Mouse (Mus musculus) heart, adult 18-20 months (tissue): ENCODE results near the gene Bcas1. TPM values are rescaled to one million over a fixed set of nuclear protein-coding genes. Genes with fewer than 3 reads are reported as not detected.

Experiments
- DNase-seq, 2 experiments: peaks; one replicate each; pipeline ENCODE4 v3.0.0; 2021 to 2022; ENCODE audit warnings: mixed read lengths in 1 of 2
- total RNA-seq, 2 experiments: library from RNA; stranded (reverse); gene quantifications; 2 replicates each; pipeline ENCODE4 v1.2.3; 2021

Gene Bcas1
- total RNA-seq, 2 experiments from 2014 or later = 0.25 to 0.87 TPM

GRCm38 (mm10) chr2:170418748-170419147 is 8.9 kb downstream of the Bcas1 start:
- DNase-seq = no peak

DNA sequence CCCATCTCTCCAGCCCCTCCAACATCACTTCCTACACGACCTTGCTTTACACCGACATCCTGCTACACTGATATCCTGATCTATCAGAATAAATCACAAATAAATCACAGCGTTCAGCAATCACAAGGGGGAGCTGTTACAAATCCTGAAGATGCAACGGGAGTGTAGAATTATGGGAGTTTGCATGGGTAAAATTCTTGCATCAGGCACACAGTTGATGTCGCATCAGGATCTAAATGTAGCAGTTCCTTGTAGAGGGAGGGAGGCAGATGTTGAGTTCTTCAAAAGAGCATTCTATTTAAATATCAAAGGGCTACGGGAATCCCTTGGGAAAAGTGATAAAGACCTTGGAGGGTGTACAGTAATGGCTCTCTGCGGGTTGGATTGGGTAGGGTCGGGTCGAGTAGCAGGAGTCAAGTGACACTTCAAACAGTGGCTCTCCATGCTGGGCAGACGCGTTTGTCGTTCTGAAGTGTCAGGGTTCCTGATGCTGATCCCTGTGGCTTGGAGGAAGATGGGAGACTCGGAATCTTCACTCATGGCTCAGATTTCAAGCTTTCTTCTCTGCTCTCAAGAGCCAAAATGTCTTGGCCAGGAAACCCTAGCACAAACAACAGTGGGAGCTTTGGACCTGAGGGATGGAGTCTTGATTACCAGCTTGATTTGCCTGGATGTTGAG is 16.0 kb downstream of the Bcas1 start:
- DNase-seq = no peak

DNA sequence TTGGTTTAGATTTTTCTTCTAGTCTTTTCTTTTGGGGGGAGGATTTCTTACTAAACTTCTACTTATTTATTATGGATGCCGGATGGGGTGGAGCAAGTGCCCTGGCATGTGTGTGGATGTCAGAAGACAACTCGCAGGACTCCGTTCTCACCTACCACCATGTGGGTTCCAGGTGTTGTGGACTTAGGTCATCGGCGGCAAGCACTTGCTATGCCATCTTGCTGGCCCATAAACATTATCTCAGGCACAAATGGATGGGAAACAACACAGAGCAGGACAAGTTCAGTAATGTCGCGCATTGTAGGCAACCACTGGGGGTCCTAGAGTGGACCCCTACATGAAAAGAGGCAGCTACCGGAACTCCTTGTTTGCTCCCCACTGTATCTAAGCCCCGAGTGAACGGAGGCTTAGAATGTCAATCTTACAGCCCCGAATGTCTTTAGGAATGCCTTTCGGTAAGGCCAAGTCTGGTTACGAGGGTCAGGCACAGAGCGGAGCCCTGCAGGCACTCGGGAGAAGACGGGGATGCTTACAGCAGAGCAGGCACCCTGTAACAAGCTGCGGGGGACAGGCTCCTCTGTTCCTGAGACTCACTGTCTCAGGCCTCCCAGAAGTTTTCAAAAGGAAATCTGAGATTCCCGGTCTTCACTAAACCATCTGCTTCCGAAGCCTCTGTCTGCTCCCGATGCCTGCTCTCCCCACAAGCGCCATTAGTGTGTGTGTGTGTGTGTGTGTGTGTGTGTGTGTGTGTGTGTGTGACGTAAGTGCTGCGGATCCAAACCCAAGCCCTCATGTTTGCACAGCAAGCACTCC is 16.8 kb downstream of the Bcas1 start:
- DNase-seq = no peak

DNA sequence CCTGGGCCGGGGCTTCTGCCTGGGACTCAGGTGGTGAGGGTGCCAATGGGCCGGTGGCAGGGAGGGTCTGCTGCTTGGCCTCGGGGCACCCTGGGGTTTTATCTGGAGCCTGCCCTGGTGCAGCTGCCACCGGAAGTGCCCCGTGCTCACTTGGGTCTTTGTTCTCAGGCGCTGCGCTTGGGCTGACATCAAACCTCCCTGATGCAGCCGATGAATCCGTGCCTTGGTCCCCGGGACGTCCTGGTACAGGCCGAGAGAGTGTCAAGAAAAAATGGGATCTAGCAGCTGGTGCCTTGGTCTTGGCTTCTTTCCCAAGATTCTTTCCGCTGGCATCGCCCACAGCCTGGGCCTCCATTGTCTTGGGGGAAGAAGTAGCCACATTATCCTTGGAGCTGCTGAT is 21.2 kb downstream of the Bcas1 start:
- no peak for DNase-seq

DNA sequence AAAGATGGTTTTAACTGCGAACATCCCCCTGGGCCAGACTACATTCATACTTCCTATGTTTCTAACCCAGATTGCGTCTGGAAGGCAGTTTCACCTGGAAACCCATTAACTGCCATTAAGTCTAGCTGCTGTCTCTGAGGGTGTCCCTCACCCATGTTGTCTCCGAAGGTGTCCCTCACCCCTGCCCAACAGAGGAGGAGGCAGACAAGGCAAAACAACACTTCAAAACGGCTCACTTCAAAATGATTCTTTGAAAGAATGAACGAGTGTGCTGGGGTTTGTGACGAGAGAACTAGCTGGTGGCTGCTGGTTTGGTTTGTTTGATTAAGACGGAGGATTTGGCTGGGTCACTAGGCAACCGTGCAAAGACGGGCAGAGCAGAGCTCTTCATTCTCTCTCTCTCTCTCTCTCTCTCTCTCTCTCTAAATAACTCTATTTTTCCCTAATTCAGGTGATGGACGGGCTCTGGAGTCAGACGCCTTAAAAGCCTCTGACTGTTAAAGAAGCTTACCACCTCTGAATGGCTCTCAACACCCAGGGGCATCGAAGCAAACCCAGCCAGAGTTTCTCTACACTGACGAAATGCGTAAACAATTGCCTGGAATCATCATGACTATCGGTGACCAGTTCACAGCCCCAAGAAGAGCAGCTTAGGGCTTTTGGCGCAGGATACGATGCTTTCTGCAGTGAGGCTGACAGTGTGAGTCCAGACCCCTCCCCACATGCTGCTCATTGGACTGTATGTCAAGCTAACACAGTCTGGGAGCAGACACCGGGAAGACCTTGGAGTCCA is 22.7 kb downstream of the Bcas1 start:
- DNase-seq = no peak

DNA sequence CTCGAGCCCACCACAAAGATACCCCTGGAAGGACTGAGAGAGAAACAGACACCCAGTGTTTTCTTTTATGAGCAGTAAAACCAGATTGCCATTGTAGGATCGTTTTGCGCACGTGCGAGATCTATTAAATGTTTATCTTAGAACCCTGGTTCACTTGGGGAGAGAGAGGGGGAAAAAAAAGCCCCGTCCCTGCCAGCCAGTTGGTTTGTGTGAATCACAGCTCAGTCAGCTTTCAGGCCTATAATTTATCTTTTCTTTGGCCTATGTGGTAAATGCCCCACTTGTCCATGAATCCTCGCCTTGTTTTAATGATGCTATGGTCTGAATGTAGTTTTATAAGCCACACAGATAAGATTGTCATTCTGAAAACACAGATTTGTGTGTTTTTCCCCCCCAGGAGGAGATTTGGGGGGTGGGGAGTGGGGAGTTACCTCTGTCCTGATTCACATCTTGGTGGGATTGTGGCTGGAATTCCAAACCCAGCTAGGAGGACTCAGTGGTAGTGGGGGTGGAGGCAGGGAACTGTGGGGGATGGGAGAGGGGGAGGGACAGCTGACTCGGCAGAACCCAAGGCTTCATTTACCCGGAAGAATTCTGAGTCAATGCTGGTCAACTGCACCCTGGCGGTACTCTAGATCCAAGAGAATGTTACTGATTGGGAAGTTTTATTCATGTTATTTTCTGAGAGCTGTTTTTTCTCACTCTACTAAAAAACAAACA is 23.8 kb downstream of the Bcas1 start:
- no peak for DNase-seq

- DNase-seq = peak; percentile 72 to 88
Observed at GRCm38 (mm10) chr2:170401211-170401799, 26.3 kb downstream of the Bcas1 start.

DNA sequence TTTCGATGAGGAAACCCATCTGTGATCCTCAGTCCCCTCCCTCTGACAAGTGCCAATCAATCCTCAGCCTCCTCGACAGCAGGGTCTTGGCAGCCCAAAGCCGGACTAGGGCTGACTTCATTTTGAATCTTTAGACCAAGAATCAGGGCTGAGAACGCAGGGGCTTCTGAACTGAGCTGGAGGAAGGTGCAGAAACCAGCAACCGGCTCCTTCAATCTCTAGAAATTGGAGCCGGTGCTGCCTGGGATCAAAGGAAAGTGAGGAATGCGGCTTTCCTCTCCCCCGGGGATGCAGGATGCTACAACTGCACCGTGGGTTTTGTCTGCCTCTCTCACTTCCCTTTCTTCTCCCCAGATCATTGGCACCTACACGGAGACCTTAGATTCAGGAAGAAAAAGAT is 27.0 kb downstream of the Bcas1 start:
- no peak for DNase-seq

DNA sequence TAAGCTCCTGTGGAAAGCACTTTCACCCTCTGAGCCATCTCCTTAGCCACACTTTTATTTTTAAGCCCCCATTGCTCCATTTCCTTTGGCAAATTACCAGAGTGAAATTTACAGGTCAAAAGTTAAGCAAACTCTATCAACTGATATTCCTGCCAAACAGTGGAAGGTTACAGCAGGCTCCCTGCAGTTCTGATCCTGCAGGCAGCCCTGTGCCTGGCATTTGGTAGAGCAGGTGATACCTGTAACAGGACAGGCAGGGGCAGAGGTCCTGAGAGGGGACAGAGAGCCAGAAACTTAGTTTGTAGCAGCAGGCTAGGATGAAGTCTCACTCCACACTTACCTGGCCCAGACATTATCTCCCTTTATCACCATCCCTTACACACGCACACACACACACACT is 35.7 kb downstream of the Bcas1 start:
- no peak for DNase-seq

DNA sequence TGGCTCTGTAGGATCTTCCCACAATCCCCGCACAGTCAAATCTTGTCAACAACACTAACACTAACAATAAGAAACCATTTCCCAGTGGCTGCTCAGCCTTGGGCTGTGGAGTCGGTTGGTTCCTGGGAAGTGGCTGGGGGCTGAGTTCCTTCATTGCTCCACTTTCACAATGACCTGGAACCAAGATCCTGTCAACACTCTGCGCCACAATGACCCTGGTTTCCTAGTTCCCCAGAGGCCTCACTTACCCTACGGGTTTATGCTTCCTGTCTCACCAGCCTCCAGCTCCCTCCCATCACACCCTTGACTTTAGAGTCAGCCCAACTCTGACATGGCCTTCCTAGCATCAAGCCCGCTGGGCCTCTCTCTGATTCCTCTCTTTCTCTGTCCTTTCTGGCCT is 39.3 kb downstream of the Bcas1 start:
- no peak for DNase-seq

DNA sequence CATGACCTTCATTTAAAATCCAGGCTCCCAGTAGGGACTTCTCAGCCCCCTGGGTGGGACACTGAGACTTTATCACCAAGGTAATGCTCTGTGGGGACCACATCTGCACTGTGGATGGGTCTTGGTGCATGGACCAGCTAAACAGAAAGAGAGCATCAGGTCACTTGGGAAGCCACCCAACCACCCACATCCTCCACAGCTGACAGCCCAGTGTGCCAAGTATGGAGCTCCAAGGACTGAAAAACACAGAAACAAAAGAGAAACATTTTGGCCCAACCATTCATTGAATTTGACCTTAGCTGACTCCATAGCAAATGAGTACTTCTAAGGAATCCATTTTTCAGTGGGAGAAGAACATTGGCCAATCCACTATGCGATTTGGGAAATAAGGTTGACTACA is 42.1 kb downstream of the Bcas1 start:
- peak in 1 of 2 experiments; percentile 13 for DNase-seq

DNA sequence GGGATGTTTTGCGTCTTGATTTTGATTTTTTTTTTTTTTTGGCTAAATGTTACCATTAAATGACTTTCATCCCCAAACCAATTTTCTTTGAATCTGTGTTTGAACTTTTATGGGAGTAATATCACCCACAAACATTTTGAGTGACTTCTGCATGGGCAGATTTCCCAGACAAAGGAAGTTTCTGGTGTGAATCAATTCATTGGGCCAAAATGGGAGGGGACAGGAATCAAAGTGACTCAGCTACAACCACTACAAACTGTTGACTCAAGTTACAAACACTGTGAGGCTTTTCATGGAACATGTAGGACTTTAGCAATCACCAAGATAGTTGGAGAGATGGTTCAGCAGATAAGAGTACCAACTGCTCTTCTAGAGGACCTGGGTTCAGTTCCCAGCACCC is 42.9 kb downstream of the Bcas1 start:
- DNase-seq = peak; percentile 43 to 51

DNA sequence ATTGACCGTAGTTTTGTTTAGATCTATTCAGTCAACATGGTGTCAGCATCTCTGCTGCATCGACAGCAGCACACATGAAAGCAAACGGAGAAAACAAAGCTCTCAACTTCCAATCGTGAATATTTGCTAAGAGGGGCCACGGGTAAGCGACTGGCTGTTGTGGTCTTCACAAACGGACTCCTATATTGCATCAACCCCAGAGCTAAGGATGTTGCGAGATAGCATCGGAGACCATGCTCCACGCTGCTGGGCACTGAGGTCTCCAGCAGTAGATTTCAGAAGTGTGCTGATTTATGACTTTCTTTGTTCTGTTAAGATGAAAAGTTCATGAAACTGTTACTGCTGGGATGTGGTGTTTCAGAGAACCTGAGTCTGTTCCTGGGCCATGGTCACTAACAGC is 54.3 kb downstream of the Bcas1 start:
- DNase-seq = no peak

DNA sequence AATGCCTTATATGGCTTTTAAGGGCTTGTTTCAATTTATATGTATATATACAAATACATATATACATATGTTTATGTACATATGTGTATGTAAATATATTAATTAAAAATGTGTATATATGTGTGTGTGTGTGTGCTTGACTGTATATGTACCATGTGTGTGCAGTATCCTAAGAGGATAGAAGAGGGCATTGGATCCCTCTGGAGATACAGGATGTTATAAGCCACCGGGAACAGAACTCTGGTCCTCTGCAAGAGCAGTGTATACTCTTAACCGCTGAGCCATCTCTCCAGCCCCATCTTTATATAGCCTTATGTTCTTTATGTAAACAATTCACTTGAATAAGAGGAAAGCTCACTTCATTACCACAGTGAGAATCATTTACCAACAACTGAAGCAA is 62.0 kb downstream of the Bcas1 start:
- no peak for DNase-seq

DNA sequence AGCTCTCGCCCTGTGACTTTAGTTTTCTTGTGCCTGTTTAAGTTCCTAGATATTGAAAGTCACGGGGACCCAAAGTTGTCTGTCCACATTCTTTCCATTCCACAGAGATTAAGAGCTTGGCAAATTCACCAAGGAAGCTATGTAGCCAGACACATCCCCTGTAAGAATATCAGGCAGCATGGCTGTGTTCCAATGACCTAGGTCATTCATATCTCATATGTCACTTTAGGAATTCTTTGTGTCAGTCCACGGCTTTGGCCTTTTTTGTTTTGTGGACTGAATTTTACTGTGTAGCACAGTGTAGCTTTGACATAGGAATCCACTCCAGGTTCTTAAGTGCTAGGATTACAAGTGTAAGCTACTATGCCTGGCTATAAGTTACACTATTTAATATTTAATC is 62.4 kb downstream of the Bcas1 start:
- no peak for DNase-seq

- DNase-seq = no peak
Observed at GRCm38 (mm10) chr2:170356667-170357374, 70.8 kb downstream of the Bcas1 start.

DNA sequence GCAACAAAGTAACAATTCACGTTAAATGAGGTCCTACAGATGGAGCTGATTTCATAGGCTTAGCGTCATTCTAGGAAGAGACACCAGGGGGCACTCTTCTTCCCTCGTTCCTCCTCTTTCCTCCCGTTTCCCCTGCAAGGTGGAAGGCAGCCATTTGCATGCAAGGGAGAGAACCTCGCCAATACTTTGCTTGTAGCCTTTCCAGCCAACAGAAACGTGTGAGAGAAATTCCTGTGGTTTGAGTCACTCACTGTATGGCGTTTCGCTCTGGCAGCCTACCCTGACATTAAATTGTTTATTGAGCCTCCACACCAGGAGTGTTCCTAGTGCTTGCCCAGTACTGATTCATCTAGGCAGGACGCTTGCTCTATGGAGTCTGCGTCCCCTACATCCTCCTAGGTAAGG is 72.7 kb downstream of the Bcas1 start:
- peak; percentile 71 to 87 for DNase-seq

GRCm38 (mm10) chr2:170352273-170352672 is 75.4 kb downstream of the Bcas1 start:
- no peak for DNase-seq

- no peak for DNase-seq
Observed at GRCm38 (mm10) chr2:170351847-170352246, 75.8 kb downstream of the Bcas1 start.

DNA sequence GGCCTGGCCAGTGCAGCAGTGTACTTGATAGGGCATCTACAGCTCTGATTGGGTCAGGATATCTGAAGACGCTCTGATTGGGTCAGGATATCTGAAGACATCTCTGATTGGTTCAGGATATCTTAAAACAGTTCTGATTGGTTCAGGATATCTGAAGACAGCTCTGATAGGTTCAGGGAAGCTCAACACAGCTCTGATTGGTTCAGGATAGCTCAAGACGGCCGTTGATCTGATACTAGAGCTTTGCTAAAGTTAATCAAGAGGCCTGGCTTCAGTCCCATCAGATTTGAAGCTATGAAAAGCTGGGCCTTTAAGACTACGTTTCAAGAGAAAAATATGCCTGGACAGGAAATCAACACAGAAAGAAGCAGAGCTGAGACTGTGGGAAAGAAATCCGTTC is 77.9 kb downstream of the Bcas1 start:
- no peak for DNase-seq

DNA sequence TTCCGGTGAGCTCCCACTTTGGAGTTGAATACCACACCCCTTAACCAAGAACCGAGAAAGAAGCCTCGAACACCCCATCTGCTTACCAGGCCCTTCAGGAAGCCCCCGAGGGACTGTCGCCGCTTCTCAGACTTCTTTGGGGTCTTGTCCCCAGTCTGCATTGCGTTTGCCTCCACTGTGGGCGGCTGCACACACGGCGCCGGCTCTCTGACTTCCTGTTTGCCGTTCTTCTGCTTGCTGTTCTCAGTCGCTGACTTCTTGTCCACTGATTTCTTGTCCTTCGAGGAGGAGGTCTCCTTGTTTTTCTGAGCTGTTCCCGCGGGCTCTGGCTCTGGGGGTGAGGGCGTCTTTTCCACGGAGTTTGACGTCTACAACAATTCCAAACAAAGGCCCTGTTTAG is 78.5 kb downstream of the Bcas1 start:
- DNase-seq = no peak
